Mouse (Mus musculus): Measurements from ENCODE around the gene Dnaja3. TPM values are rescaled to one million over a fixed set of nuclear protein-coding genes. Genes with fewer than 3 reads are reported as not detected.
A peak's percentile ranks its signal among the peaks of the same experiment; 100 is the strongest.

The Dnaja3 gene
- polyA plus RNA-seq, 1 experiment from 2014 or later = 62.6 TPM

- Histone ChIP-seq H3K36me3 (no peaks in the 10 kb centered on the region; the same call in 1 of the 2 replicates), H3K9ac (no peak overlapping the region), H3K4me3 (replicated peaks) (no peak overlapping the region; the same call in 1 of the 2 replicates), H3K4me2 (replicated peaks) (peak overlapping the region; percentile 21; the same call in 1 of the 2 replicates), H3K27me3 (no peaks in the 10 kb centered on the region), H3K4me1 (peaks cover 86% of the 10 kb centered on the region), H3K27ac (replicated peaks) (no peak overlapping the region), H3K9me3 (replicated peaks) (no peaks in the 10 kb centered on the region)
- 20% methylated on average over 6 of the region's 6 CpGs for WGBS
- ATAC-seq (ENCODE audit: insufficient number of reproducible peaks, low FRiP score, low TSS enrichment, low read depth) = no peak
Measured at GRCm38 (mm10) chr16:4598891-4599543, 40.8 kb upstream of the Dnaja3 start.

DNA sequence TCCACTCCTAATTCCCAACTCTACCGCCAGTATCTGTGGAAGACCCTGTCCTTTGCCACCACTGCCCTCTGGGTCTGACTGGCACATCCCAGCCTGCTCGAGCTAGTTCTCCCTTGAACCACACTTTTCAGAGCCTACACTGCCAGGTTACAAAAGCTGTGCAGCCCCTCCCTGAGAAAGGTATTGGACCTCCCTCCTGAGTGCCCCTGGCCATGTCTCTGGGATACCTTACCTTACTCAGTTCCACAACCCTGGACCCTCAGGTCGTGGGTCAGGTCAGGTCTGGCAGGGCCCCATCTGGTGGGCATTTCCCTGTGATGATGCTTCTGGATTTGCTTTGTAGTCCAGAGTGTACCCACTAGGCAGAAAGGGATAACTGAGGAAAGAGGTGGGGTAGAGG is 40.2 kb upstream of the Dnaja3 start:
- H3K9me3 ChIP-seq (replicated peaks) = no peaks in the 10 kb centered on the region
- H3K27ac ChIP-seq (replicated peaks) = no peak overlapping the region
- no peaks in the 10 kb centered on the region; the same call in 1 of the 2 replicates for H3K36me3 ChIP-seq
- H3K4me1 ChIP-seq = peaks cover 92% of the 10 kb centered on the region
- H3K4me2 ChIP-seq (replicated peaks) = no peak overlapping the region
- ATAC-seq (ENCODE audit: insufficient number of reproducible peaks, low FRiP score, low TSS enrichment, low read depth) = no peak
- H3K27me3 ChIP-seq = no peaks in the 10 kb centered on the region
- H3K4me3 ChIP-seq (replicated peaks) = no peak overlapping the region
- WGBS = 68% methylated on average over 3 of the region's 3 CpGs
- H3K9ac ChIP-seq = no peak overlapping the region

- no peak for ATAC-seq (ENCODE audit: insufficient number of reproducible peaks, low FRiP score, low TSS enrichment, low read depth)
- peaks cover 96% of the 10 kb centered on the region for H3K4me1 ChIP-seq
- no peak overlapping the region for H3K9ac ChIP-seq
- H3K9me3 ChIP-seq (replicated peaks) = no peaks in the 10 kb centered on the region
- H3K4me2 ChIP-seq (replicated peaks) = no peak overlapping the region
- H3K27ac ChIP-seq (replicated peaks) = no peak overlapping the region
- 74% methylated on average over 9 of the region's 9 CpGs for WGBS
- H3K36me3 ChIP-seq = no peaks in the 10 kb centered on the region; the same call in 1 of the 2 replicates
- H3K4me3 ChIP-seq (replicated peaks) = no peak overlapping the region
- H3K27me3 ChIP-seq = no peaks in the 10 kb centered on the region
Measured at GRCm38 (mm10) chr16:4600701-4601310, 39.0 kb upstream of the Dnaja3 start.

GRCm38 (mm10) chr16:4602189-4602588 is 37.6 kb upstream of the Dnaja3 start:
- no peak overlapping the region for H3K4me2 ChIP-seq (replicated peaks)
- WGBS = 25% methylated on average over 3 of the region's 3 CpGs
- H3K36me3 ChIP-seq = no peaks in the 10 kb centered on the region; the same call in 1 of the 2 replicates
- ATAC-seq (ENCODE audit: insufficient number of reproducible peaks, low FRiP score, low TSS enrichment, low read depth) = no peak
- H3K9me3 ChIP-seq (replicated peaks) = no peaks in the 10 kb centered on the region
- peaks cover 96% of the 10 kb centered on the region for H3K4me1 ChIP-seq
- no peaks in the 10 kb centered on the region for H3K27me3 ChIP-seq
- peak overlapping the region; percentile 24; the same call in 1 of the 2 replicates for H3K27ac ChIP-seq (replicated peaks)
- no peak overlapping the region for H3K9ac ChIP-seq
- no peak overlapping the region for H3K4me3 ChIP-seq (replicated peaks)

GRCm38 (mm10) chr16:4602766-4603452 is 36.9 kb upstream of the Dnaja3 start:
- Histone ChIP-seq H3K27me3 (no peaks in the 10 kb centered on the region), H3K27ac (replicated peaks) (peak overlapping the region; percentile 24), H3K4me2 (replicated peaks) (no peak overlapping the region), H3K9me3 (replicated peaks) (no peaks in the 10 kb centered on the region), H3K4me1 (peaks cover 96% of the 10 kb centered on the region), H3K36me3 (no peaks in the 10 kb centered on the region; the same call in 1 of the 2 replicates), H3K4me3 (replicated peaks) (no peak overlapping the region), H3K9ac (no peak overlapping the region)
- ATAC-seq (ENCODE audit: insufficient number of reproducible peaks, low FRiP score, low TSS enrichment, low read depth) = 0 out of 2 replicates have a peak, but pooled peaks have one; percentile 17
- 13% methylated on average over 7 of the region's 7 CpGs for WGBS

DNA sequence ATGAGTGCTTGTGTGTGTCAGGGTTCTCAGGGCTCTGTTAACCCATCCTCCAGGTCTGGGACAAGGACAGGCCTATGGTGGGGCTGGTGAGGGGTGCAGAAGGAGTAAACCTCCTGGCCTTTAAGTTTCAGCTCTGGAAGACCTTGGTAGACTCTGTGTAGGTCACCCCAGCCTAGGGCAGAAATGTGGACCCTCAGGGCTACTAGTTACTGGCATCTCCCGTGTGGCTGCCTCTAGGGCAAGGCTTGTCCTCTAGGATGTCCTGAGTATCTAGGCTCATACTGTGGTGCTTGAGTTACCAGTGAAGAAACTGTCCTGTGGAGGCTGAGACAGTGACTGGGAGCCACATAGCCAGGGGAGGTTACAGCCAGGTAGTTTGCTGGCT is 36.3 kb upstream of the Dnaja3 start:
- Histone ChIP-seq H3K9me3 (replicated peaks) (no peaks in the 10 kb centered on the region), H3K4me3 (replicated peaks) (no peak overlapping the region), H3K9ac (no peak overlapping the region), H3K36me3 (peaks cover 2% of the 10 kb centered on the region; the same call in 1 of the 2 replicates), H3K4me2 (replicated peaks) (no peak overlapping the region), H3K27ac (replicated peaks) (peak overlapping the region; percentile 24), H3K4me1 (peaks cover 96% of the 10 kb centered on the region), H3K27me3 (no peaks in the 10 kb centered on the region)
- WGBS = 36% methylated on average over 1 of the region's 1 CpGs
- ATAC-seq (ENCODE audit: insufficient number of reproducible peaks, low FRiP score, low TSS enrichment, low read depth) = no peak

DNA sequence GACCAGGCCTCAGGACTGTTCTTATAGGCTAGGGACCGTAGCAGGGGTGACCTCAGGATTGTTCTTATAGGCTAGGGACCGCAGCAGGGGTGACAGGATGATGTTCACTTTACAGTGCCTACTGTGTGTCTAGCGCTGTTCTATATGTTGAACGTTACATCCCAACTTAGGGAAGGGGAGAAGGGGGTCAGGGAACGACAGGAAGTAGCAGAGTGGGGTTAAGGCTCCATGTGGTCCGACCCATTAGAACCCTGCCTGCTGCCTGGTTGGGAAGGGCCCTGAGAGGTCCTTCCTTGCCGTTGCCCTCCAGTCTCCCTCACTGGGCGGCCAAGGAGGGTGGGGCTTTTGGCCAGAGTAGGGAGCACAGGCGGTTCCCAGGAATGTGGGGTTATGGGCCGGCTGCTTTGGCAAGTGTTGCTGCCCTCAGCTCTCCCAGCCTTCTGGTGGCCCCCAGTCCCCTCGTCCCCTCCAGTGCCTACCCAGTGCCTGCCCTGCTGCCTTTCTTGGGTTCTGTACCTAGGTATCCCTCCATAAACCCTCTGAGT is 35.4 kb upstream of the Dnaja3 start:
- H3K36me3 ChIP-seq = peaks cover 5% of the 10 kb centered on the region; the same call in 1 of the 2 replicates
- H3K9ac ChIP-seq = no peak overlapping the region
- no peaks in the 10 kb centered on the region for H3K9me3 ChIP-seq (replicated peaks)
- no peak for ATAC-seq (ENCODE audit: insufficient number of reproducible peaks, low FRiP score, low TSS enrichment, low read depth)
- no peaks in the 10 kb centered on the region for H3K27me3 ChIP-seq
- 61% methylated on average over 11 of the region's 11 CpGs for WGBS
- no peak overlapping the region for H3K4me3 ChIP-seq (replicated peaks)
- no peak overlapping the region for H3K4me2 ChIP-seq (replicated peaks)
- H3K4me1 ChIP-seq = peaks cover 89% of the 10 kb centered on the region
- H3K27ac ChIP-seq (replicated peaks) = 0 out of 2 replicates have a peak overlapping the region, but pooled peaks have one; percentile 11

DNA sequence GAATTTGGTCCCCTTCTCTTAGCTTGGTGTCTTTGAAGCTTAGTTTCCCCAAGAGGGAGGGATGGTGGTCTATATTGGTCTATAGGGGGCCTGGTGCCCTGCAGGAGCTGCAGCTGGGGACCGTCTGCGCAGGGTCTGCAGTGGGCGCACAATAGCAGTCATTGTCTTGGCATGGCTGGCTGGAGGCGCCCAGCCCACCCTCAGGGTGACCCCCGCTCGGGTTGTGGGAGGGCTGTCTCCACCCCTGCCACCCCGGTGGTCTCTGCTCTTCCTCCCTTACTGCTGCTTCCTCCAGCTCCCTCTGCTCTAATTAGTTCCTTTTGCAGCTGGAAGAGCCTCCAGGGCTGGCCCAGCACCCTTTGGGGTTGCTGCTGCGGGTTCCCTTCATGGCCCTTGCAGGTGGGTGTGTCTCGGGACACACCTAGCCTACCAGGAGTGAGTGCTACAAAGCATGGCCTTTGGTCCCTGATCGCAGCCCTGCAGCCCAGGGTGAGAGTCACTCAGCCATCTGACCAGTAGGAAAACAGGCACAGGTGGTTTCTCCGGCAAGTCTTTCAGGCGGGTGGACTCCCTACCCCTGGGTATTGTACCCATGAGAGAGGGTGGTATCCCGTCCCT is 34.2 kb upstream of the Dnaja3 start:
- WGBS = 36% methylated on average over 13 of the region's 13 CpGs
- Histone ChIP-seq H3K9me3 (replicated peaks) (no peaks in the 10 kb centered on the region), H3K27ac (replicated peaks) (0 out of 2 replicates have a peak overlapping the region, but pooled peaks have one; percentile 17), H3K9ac (no peak overlapping the region), H3K36me3 (peaks cover 16% of the 10 kb centered on the region; the same call in 1 of the 2 replicates), H3K4me3 (replicated peaks) (no peak overlapping the region), H3K4me1 (peaks cover 77% of the 10 kb centered on the region), H3K4me2 (replicated peaks) (no peak overlapping the region), H3K27me3 (no peaks in the 10 kb centered on the region)
- ATAC-seq (ENCODE audit: insufficient number of reproducible peaks, low FRiP score, low TSS enrichment, low read depth) = no peak

GRCm38 (mm10) chr16:4606431-4607084 is 33.2 kb upstream of the Dnaja3 start:
- 27% methylated on average over 5 of the region's 5 CpGs for WGBS
- Histone ChIP-seq H3K4me3 (replicated peaks) (no peak overlapping the region), H3K36me3 (peaks cover 24% of the 10 kb centered on the region), H3K4me1 (peaks cover 69% of the 10 kb centered on the region), H3K9me3 (replicated peaks) (no peaks in the 10 kb centered on the region), H3K27me3 (no peaks in the 10 kb centered on the region), H3K9ac (no peak overlapping the region), H3K27ac (replicated peaks) (no peak overlapping the region), H3K4me2 (replicated peaks) (no peak overlapping the region)
- ATAC-seq (ENCODE audit: insufficient number of reproducible peaks, low FRiP score, low TSS enrichment, low read depth) = no peak

GRCm38 (mm10) chr16:4607818-4608531 is 31.8 kb upstream of the Dnaja3 start:
- 43% methylated on average over 9 of the region's 9 CpGs for WGBS
- H3K9me3 ChIP-seq (replicated peaks) = no peaks in the 10 kb centered on the region
- H3K4me2 ChIP-seq (replicated peaks) = no peak overlapping the region
- H3K4me3 ChIP-seq (replicated peaks) = no peak overlapping the region
- peaks cover 57% of the 10 kb centered on the region for H3K4me1 ChIP-seq
- ATAC-seq (ENCODE audit: insufficient number of reproducible peaks, low FRiP score, low TSS enrichment, low read depth) = no peak
- H3K27ac ChIP-seq (replicated peaks) = no peak overlapping the region
- H3K36me3 ChIP-seq = peaks cover 34% of the 10 kb centered on the region
- H3K27me3 ChIP-seq = no peaks in the 10 kb centered on the region
- H3K9ac ChIP-seq = no peak overlapping the region

Measured in embryonic facial prominence, embryonic 15.5 days (tissue).